Mouse (Mus musculus) ES-E14 (cell line): ENCODE data around the gene Prps1. TPM values are rescaled to one million over a fixed set of nuclear protein-coding genes. Genes with fewer than 3 reads are reported as not detected.

Experiments used
- DNase-seq: peaks from one replicate; pipeline ENCODE4 v3.0.0-alpha.2; 2013; ENCODE audit warnings: low read depth, low spot score
- H3K27ac ChIP-seq: 2 replicates; pipeline ENCODE4 v1.5.1; 2012; ENCODE audit warnings: low read depth, mild to moderate bottlenecking, low read length, moderate library complexity, mixed read lengths; ENCODE audit not compliant: poor library complexity, insufficient read depth, severe bottlenecking
- H3K36me3 ChIP-seq: 2 replicates; pipeline ENCODE4 v1.6.1; 2012; ENCODE audit warnings: mild to moderate bottlenecking, low read length, moderate library complexity, mixed read lengths; ENCODE audit not compliant: control insufficient read depth, poor library complexity, insufficient read depth, severe bottlenecking
- H3K4me1 ChIP-seq, 2 experiments: fragments of 150-350 bp in 1 of 2; sonication (generic) in 1 of 2; 2 replicates each; pipeline ENCODE4 v1.6.1; 2012; ENCODE audit warnings: low read length in 2 of 2, mild to moderate bottlenecking in 1 of 2, mixed read lengths in 1 of 2; ENCODE audit not compliant: control insufficient read depth in 2 of 2, insufficient read depth in 2 of 2, poor library complexity in 1 of 2
- H3K4me3 ChIP-seq, 2 experiments: fragments of 150-350 bp in 1 of 2; sonication (generic) in 1 of 2; 2 replicates each; pipeline ENCODE4 v1.5.1; 2012; ENCODE audit warnings: low read length in 2 of 2, low read depth in 1 of 2, mild to moderate bottlenecking in 1 of 2, mixed read lengths in 1 of 2; ENCODE audit not compliant: insufficient read depth in 1 of 2, poor library complexity in 1 of 2, severe bottlenecking in 1 of 2
- H3K9ac ChIP-seq: 2 replicates; pipeline ENCODE4 v1.6.1; 2012; ENCODE audit warnings: low read depth, mild to moderate bottlenecking, low read length, mixed read lengths; ENCODE audit not compliant: poor library complexity, insufficient read depth, severe bottlenecking
- H3K9me3 ChIP-seq: fragments of 150-350 bp; sonication (generic); 2 replicates; pipeline ENCODE4 v1.6.1; 2012; ENCODE audit warnings: low read depth, mild to moderate bottlenecking, low read length; ENCODE audit not compliant: control insufficient read depth, insufficient read depth
- CHD2 ChIP-seq: IDR thresholded peaks from 2 replicates; pipeline ENCODE4 v1.6.1; 2014; ENCODE audit warnings: mild to moderate bottlenecking, low read depth, low read length, inconsistent platforms
- HCFC1 ChIP-seq: IDR thresholded peaks from 2 replicates; pipeline ENCODE4 v1.6.1; 2012; ENCODE audit warnings: low read length, inconsistent platforms, borderline replicate concordance; ENCODE audit not compliant: insufficient read depth
- MAFK ChIP-seq: IDR thresholded peaks from 2 replicates; pipeline ENCODE4 v1.6.1; 2014; ENCODE audit warnings: mild to moderate bottlenecking, low read depth, low read length, inconsistent platforms; ENCODE audit not compliant: insufficient read depth
- ZC3H11A ChIP-seq: IDR thresholded peaks from 2 replicates; pipeline ENCODE4 v1.6.1; 2012; ENCODE audit warnings: low read depth, mild to moderate bottlenecking, inconsistent platforms, low read length, borderline replicate concordance
- ZNF384 ChIP-seq: IDR thresholded peaks from 2 replicates; pipeline ENCODE4 v1.6.1; 2012; ENCODE audit warnings: low read depth, low read length, inconsistent platforms
- in situ Hi-C, 2 experiments: fragments of 600-800 bp; cut with MboI; formaldehyde crosslinking; loops; one replicate each; pipeline ENCODE4 v1.15.1; 2025; ENCODE audit warnings: low sequenced_read_pairs in 2 of 2, inconsistent platforms in 1 of 2; ENCODE audit not compliant: unreplicated experiment in 2 of 2
- total RNA-seq: library from RNA; depleted of rRNA; stranded (reverse); fragments of 300-350 nt; gene quantifications from 2 replicates; pipeline ENCODE4 v1.2.3, GENCODE M21; 2012; rRNA removed

Gene Prps1
- total RNA-seq: 66.2 and 67.2 TPM in 2 replicates

GRCm38 (mm10) chrX:140456279-140456731 lies at the start of gene Prps1:
Gene Prps1 (plus strand): TSS chrX:140456613.
- Histone ChIP-seq H3K9ac (peak within 1 kb of the TSS; percentile 87), H3K36me3 (no peaks in the 10 kb centered on the region), H3K4me3 (peak within 1 kb of the TSS; percentile 79 to 89), H3K9me3 (no peaks in the 10 kb centered on the region), H3K4me1 (peaks cover 0 to 2% of the 10 kb centered on the region in 2 experiments; a peak in 1 of 4 replicates), H3K27ac (no peak within 1 kb of the TSS)
- peak; percentile 82 for DNase-seq
- TF ChIP-seq MAFK: no peak
- in situ Hi-C loops: no loop called here

GRCm38 (mm10) chrX:140407593-140407992 lies 48.8 kb upstream of the Prps1 start:
- Histone ChIP-seq H3K9ac (no peak overlapping the region), H3K4me1 (no peaks in the 10 kb centered on the region), H3K27ac (no peak overlapping the region), H3K36me3 (no peaks in the 10 kb centered on the region), H3K9me3 (no peaks in the 10 kb centered on the region), H3K4me3 (no peak overlapping the region)
- no peak for DNase-seq
- in situ Hi-C loops: no loop called here
- TF ChIP-seq ZC3H11A (no peak), HCFC1 (no peak), CHD2 (no peak), ZNF384 (no peak), MAFK (no peak)

GRCm38 (mm10) chrX:140418467-140418866 lies 37.9 kb upstream of the Prps1 start:
- in situ Hi-C loops: no loop called here
- Histone ChIP-seq H3K27ac (no peak overlapping the region), H3K9ac (no peak overlapping the region), H3K4me3 (no peak overlapping the region), H3K4me1 (no peaks in the 10 kb centered on the region), H3K9me3 (no peaks in the 10 kb centered on the region), H3K36me3 (no peaks in the 10 kb centered on the region)
- TF ChIP-seq ZNF384 (no peak), MAFK (no peak), HCFC1 (no peak), ZC3H11A (no peak), CHD2 (no peak)
- no peak for DNase-seq

- in situ Hi-C loops: no loop called here
- no peak for TF ChIP-seq ZC3H11A
- no peak for TF ChIP-seq CHD2
- no peak for TF ChIP-seq ZNF384
- no peak for TF ChIP-seq HCFC1
- no peak for TF ChIP-seq MAFK
- H3K9me3 ChIP-seq: no peaks in the 10 kb centered on the region
- no peak overlapping the region for H3K27ac ChIP-seq
- H3K9ac ChIP-seq: no peak overlapping the region
- no peaks in the 10 kb centered on the region for H3K4me1 ChIP-seq
- no peaks in the 10 kb centered on the region for H3K36me3 ChIP-seq
- no peak overlapping the region for H3K4me3 ChIP-seq
- no peak for DNase-seq
These were observed 29.3 kb upstream of the Prps1 start for GRCm38 (mm10) chrX:140427124-140427523.

GRCm38 (mm10) chrX:140428252-140428651 lies 28.2 kb upstream of the Prps1 start:
- in situ Hi-C loops: no loop called here

More at GRCm38 (mm10) chrX:140428252-140428651, 28.2 kb upstream of the Prps1 start:
- H3K4me1 ChIP-seq: peaks cover 0 to 2% of the 10 kb centered on the region in 2 experiments; a peak in 1 of 4 replicates
- H3K9ac ChIP-seq: no peak overlapping the region
- no peak overlapping the region for H3K4me3 ChIP-seq
- TF ChIP-seq ZNF384 (no peak), MAFK (no peak), ZC3H11A (no peak), CHD2 (no peak), HCFC1 (no peak)
- no peak overlapping the region for H3K27ac ChIP-seq
- no peaks in the 10 kb centered on the region for H3K36me3 ChIP-seq
- no peak for DNase-seq
- H3K9me3 ChIP-seq: no peaks in the 10 kb centered on the region
